Mouse (Mus musculus): ENCODE measurements around the gene Dtnbp1. TPM values are rescaled to one million over a fixed set of nuclear protein-coding genes. Genes with fewer than 3 reads are reported as not detected.

The Dtnbp1 gene
- total RNA-seq, 2 experiments from 2014 or later, result 92.2 to 94.2 TPM

GRCm38 (mm10) chr13:44952393-44953086 is 49.4 kb downstream of the Dtnbp1 start:
- no peak for DNase-seq (ENCODE audit: low spot score in 2 of 2)

- DNase-seq (ENCODE audit: low spot score in 2 of 2), result no peak
Observed at GRCm38 (mm10) chr13:44948320-44949250, 53.4 kb downstream of the Dtnbp1 start.

GRCm38 (mm10) chr13:44946880-44947635 is 54.9 kb downstream of the Dtnbp1 start:
- DNase-seq (ENCODE audit: low spot score in 2 of 2), result peak; percentile 30 to 54

GRCm38 (mm10) chr13:44943618-44944017 is 58.3 kb downstream of the Dtnbp1 start:
- no peak for DNase-seq (ENCODE audit: low spot score in 2 of 2)

- DNase-seq (ENCODE audit: low spot score in 2 of 2), result no peak
Observed at GRCm38 (mm10) chr13:44939326-44940035, 62.5 kb downstream of the Dtnbp1 start.

GRCm38 (mm10) chr13:44937681-44938080 is 64.3 kb downstream of the Dtnbp1 start:
- DNase-seq (ENCODE audit: low spot score in 2 of 2), result no peak

- DNase-seq (ENCODE audit: low spot score in 2 of 2), result no peak
Observed at GRCm38 (mm10) chr13:44933575-44933974, 68.4 kb downstream of the Dtnbp1 start.

GRCm38 (mm10) chr13:44932307-44933264 is 69.4 kb downstream of the Dtnbp1 start:
- DNase-seq (ENCODE audit: low spot score in 2 of 2), result no peak

GRCm38 (mm10) chr13:44926311-44926710 is 75.6 kb downstream of the Dtnbp1 start:
- DNase-seq (ENCODE audit: low spot score in 2 of 2), result no peak

GRCm38 (mm10) chr13:44925173-44925572 is 76.8 kb downstream of the Dtnbp1 start:
- no peak for DNase-seq (ENCODE audit: low spot score in 2 of 2)

GRCm38 (mm10) chr13:44924042-44924441 is 77.9 kb downstream of the Dtnbp1 start:
- DNase-seq (ENCODE audit: low spot score in 2 of 2), result no peak

GRCm38 (mm10) chr13:44921721-44922120 is 80.2 kb downstream of the Dtnbp1 start:
- no peak for DNase-seq (ENCODE audit: low spot score in 2 of 2)

- DNase-seq (ENCODE audit: low spot score in 2 of 2), result peak; percentile 40 to 56
Observed at GRCm38 (mm10) chr13:44921095-44921494, 80.9 kb downstream of the Dtnbp1 start.

GRCm38 (mm10) chr13:44918269-44918668 is 83.7 kb downstream of the Dtnbp1 start:
- DNase-seq (ENCODE audit: low spot score in 2 of 2), result no peak

- no peak for DNase-seq (ENCODE audit: low spot score in 2 of 2)
Observed at GRCm38 (mm10) chr13:44917202-44917601, 84.7 kb downstream of the Dtnbp1 start.

- DNase-seq (ENCODE audit: low spot score in 2 of 2), result no peak
Observed at GRCm38 (mm10) chr13:44915945-44916344, 86.0 kb downstream of the Dtnbp1 start.

GRCm38 (mm10) chr13:44915382-44915781 is 86.6 kb downstream of the Dtnbp1 start:
- no peak for DNase-seq (ENCODE audit: low spot score in 2 of 2)

- DNase-seq (ENCODE audit: low spot score in 2 of 2), result no peak
Observed at GRCm38 (mm10) chr13:44913560-44913959, 88.4 kb downstream of the Dtnbp1 start.

GRCm38 (mm10) chr13:44912851-44913250 is 89.1 kb downstream of the Dtnbp1 start:
- DNase-seq (ENCODE audit: low spot score in 2 of 2), result peak; percentile 38 to 56

GRCm38 (mm10) chr13:44908790-44909189 is 93.2 kb downstream of the Dtnbp1 start:
- no peak for DNase-seq (ENCODE audit: low spot score in 2 of 2)
